Mouse (Mus musculus) embryonic stem cell, embryonic (primary cell): ENCODE data around the gene Fyb.

Experiments used
- CTCF ChIA-PET, 4 experiments: fragments of 300-600 bp in 2 of 4; fragments of 350-600 bp in 2 of 4; sonication (Branson Sonifier 250); formaldehyde crosslinking; loops; one replicate each; lab custom pipeline; 2022; ENCODE audit warnings: inconsistent platforms in 2 of 4; lab: Charles Lee
- POLR2A ChIA-PET, 4 experiments: fragments of 300-600 bp in 2 of 4; fragments of 350-600 bp in 2 of 4; sonication (Branson Sonifier 250); formaldehyde crosslinking; loops; one replicate each; lab custom pipeline; 2022; ENCODE audit warnings: antibody characterized with exemption in 4 of 4, inconsistent platforms in 1 of 4; lab: Charles Lee

Gene Fyb

GRCm38 (mm10) chr15:6624365-6625182 lies 101.9 kb downstream of the Fyb start:
- ChIA-PET CTCF (interaction anchor here in 1 of 4 experiments (1.1 kb wide), 1 partner anchor 607 kb away, joined by 3 read pairs; no protein-coding TSS in a partner anchor), POLR2A (interaction anchor here in 1 of 4 experiments (0.8 to 0.9 kb wide), 2 partner anchors 83 to 122 kb away, joined by 3 read pairs; no protein-coding TSS in a partner anchor)

- CTCF ChIA-PET, result interaction anchor here (0.5 to 1.3 kb wide), 17 partner anchors 9 to 1492 kb away, joined by 3 to 7 read pairs (median 3); no protein-coding TSS in a partner anchor
Measured at GRCm38 (mm10) chr15:6625607-6626033, 103.0 kb downstream of the Fyb start.

GRCm38 (mm10) chr15:6626123-6626522 lies 103.5 kb downstream of the Fyb start:
- CTCF ChIA-PET, result interaction anchor here (0.5 to 1.3 kb wide), 17 partner anchors 8 to 1493 kb away, joined by 3 to 7 read pairs (median 3); no protein-coding TSS in a partner anchor
- POLR2A ChIA-PET, result interaction anchor here in 2 of 4 experiments (0.6 to 0.7 kb wide), 2 partner anchors 93 to 257 kb away, joined by 3 read pairs; no protein-coding TSS in a partner anchor

More at GRCm38 (mm10) chr15:6625607-6626033, 103.0 kb downstream of the Fyb start:
- POLR2A ChIA-PET, result interaction anchor here in 2 of 4 experiments (0.6 to 0.8 kb wide), 3 partner anchors 93 to 257 kb away, joined by 3 read pairs; no protein-coding TSS in a partner anchor

GRCm38 (mm10) chr15:6628431-6629077 lies 105.9 kb downstream of the Fyb start:
- ChIA-PET POLR2A (interaction anchor here (0.5 to 1.8 kb wide), 14 partner anchors 10 to 1306 kb away, joined by 3 to 11 read pairs (median 3); no protein-coding TSS in a partner anchor), CTCF (interaction anchor here in 3 of 4 experiments (0.6 to 1.0 kb wide), 6 partner anchors 8 to 1365 kb away, joined by 3 to 8 read pairs (median 4); no protein-coding TSS in a partner anchor)

- ChIA-PET CTCF (interaction anchor here in 1 of 4 experiments (0.6 kb wide), 1 partner anchor 8 kb away, joined by 4 read pairs; no protein-coding TSS in a partner anchor), POLR2A (interaction anchor here in 2 of 4 experiments (0.6 to 1.8 kb wide), 8 partner anchors 10 to 524 kb away, joined by 3 to 11 read pairs (median 3); no protein-coding TSS in a partner anchor)
Measured at GRCm38 (mm10) chr15:6629174-6629573, 106.5 kb downstream of the Fyb start.

- ChIA-PET POLR2A (interaction anchor here in 1 of 4 experiments (1.0 kb wide), 1 partner anchor 72 kb away, joined by 5 read pairs; no protein-coding TSS in a partner anchor), CTCF (interaction anchor here in 1 of 4 experiments (0.6 kb wide), 1 partner anchor 710 kb away, joined by 10 read pairs; no protein-coding TSS in a partner anchor)
Measured at GRCm38 (mm10) chr15:6635405-6635804, 112.8 kb downstream of the Fyb start.

GRCm38 (mm10) chr15:6642223-6642622 lies 119.6 kb downstream of the Fyb start:
- POLR2A ChIA-PET, result interaction anchor here in 1 of 4 experiments (1.4 kb wide), 1 partner anchor 8 kb away, joined by 4 read pairs; no protein-coding TSS in a partner anchor

GRCm38 (mm10) chr15:6645498-6645897 lies 122.8 kb downstream of the Fyb start:
- POLR2A ChIA-PET, result no interaction called here
- CTCF ChIA-PET, result no interaction called here

More at GRCm38 (mm10) chr15:6642223-6642622, 119.6 kb downstream of the Fyb start:
- CTCF ChIA-PET, result no interaction called here

- ChIA-PET CTCF (no interaction called here), POLR2A (no interaction called here)
Measured at GRCm38 (mm10) chr15:6647066-6647465, 124.4 kb downstream of the Fyb start.

GRCm38 (mm10) chr15:6648757-6649403 lies 126.2 kb downstream of the Fyb start:
- ChIA-PET POLR2A (no interaction called here), CTCF (interaction anchor here in 1 of 4 experiments (0.5 kb wide), 1 partner anchor 23 kb away, joined by 3 read pairs; no protein-coding TSS in a partner anchor)

GRCm38 (mm10) chr15:6653046-6653445 lies 130.4 kb downstream of the Fyb start:
- ChIA-PET POLR2A (no interaction called here), CTCF (no interaction called here)

- CTCF ChIA-PET, result no interaction called here
Measured at GRCm38 (mm10) chr15:6658081-6658480, 135.4 kb downstream of the Fyb start.

GRCm38 (mm10) chr15:6661951-6662350 lies 139.3 kb downstream of the Fyb start:
- POLR2A ChIA-PET, result interaction anchor here in 1 of 4 experiments (1.1 kb wide), 1 partner anchor 33 kb away, joined by 3 read pairs; no protein-coding TSS in a partner anchor
- CTCF ChIA-PET, result no interaction called here

More at GRCm38 (mm10) chr15:6658081-6658480, 135.4 kb downstream of the Fyb start:
- POLR2A ChIA-PET, result interaction anchor here in 1 of 4 experiments (0.6 to 0.8 kb wide), 2 partner anchors 10 to 196 kb away, joined by 3 to 5 read pairs; no protein-coding TSS in a partner anchor

- POLR2A ChIA-PET, result no interaction called here
- CTCF ChIA-PET, result no interaction called here
Measured at GRCm38 (mm10) chr15:6663991-6664390, 141.3 kb downstream of the Fyb start.

- POLR2A ChIA-PET, result interaction anchor here in 2 of 4 experiments (0.9 to 1.0 kb wide), 2 partner anchors 41 to 49 kb away, joined by 3 read pairs; no protein-coding TSS in a partner anchor
- CTCF ChIA-PET, result no interaction called here
Measured at GRCm38 (mm10) chr15:6666072-6666471, 143.4 kb downstream of the Fyb start.

- ChIA-PET POLR2A (interaction anchor here in 2 of 4 experiments (1.0 to 1.4 kb wide), 3 partner anchors 11 to 39 kb away, joined by 3 to 5 read pairs (median 3); no protein-coding TSS in a partner anchor), CTCF (no interaction called here)
Measured at GRCm38 (mm10) chr15:6668793-6669437, 146.3 kb downstream of the Fyb start.

- CTCF ChIA-PET, result interaction anchor here in 2 of 4 experiments (0.7 kb wide), 2 partner anchors 164 to 440 kb away, joined by 4 read pairs; no protein-coding TSS in a partner anchor
Measured at GRCm38 (mm10) chr15:6678479-6678878, 155.8 kb downstream of the Fyb start.

More at GRCm38 (mm10) chr15:6678479-6678878, 155.8 kb downstream of the Fyb start:
- POLR2A ChIA-PET, result interaction anchor here in 1 of 4 experiments (0.6 to 0.9 kb wide), 3 partner anchors 11 to 256 kb away, joined by 3 to 4 read pairs (median 3); no protein-coding TSS in a partner anchor
